Mouse (Mus musculus): ENCODE measurements around the gene Abcg1. TPM values are rescaled to one million over a fixed set of nuclear protein-coding genes. Genes with fewer than 3 reads are reported as not detected.

Abcg1 gene
- total and polyA plus RNA-seq, 3 experiments: 2.2 to 4.6 (median 2.2) TPM

DNA sequence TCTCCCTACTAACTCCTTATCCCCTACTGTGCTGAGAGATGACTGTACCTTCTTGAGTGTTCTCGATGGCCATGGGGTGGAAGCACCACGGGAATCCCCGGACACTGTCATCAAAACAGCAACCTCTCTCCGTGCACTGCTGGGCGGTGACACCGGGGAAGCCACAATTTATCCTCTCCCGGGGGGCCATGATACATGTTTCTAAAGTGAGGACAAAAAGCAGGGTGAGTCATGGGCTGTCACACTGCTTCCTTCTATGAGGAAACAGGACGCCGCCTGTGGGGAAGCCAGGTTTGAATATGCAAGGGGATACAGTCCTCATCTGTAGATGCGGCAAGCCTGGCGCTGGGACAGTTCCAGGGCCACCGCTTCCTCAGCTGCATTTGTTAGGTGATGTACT lies 105.1 kb downstream of the Abcg1 start (continued):
- TF ChIP-seq MEF2A (IDR thresholded peaks at IDR 0.05; ENCODE audit: borderline replicate concordance, low read depth, low read length) (peak; percentile 91), RCOR1 (conservative IDR thresholded peaks at IDR 0.05; ENCODE audit: low read depth, low read length) (no peak), SMC3 (IDR thresholded peaks at IDR 0.05; ENCODE audit: low read depth, low read length) (no peak), ZC3H11A (IDR thresholded peaks at IDR 0.05; ENCODE audit: low read depth, low read length) (no peak), TCF12 (IDR thresholded peaks at IDR 0.05; ENCODE audit: low read depth, low read length) (no peak), MYC (IDR thresholded peaks at IDR 0.05; ENCODE audit: low read depth, low read length) (no peak), NELFE (IDR thresholded peaks at IDR 0.05; ENCODE audit: low read depth, low read length) (no peak), ZMIZ1 (IDR thresholded peaks at IDR 0.05; ENCODE audit: low read depth, low read length) (no peak)

DNA sequence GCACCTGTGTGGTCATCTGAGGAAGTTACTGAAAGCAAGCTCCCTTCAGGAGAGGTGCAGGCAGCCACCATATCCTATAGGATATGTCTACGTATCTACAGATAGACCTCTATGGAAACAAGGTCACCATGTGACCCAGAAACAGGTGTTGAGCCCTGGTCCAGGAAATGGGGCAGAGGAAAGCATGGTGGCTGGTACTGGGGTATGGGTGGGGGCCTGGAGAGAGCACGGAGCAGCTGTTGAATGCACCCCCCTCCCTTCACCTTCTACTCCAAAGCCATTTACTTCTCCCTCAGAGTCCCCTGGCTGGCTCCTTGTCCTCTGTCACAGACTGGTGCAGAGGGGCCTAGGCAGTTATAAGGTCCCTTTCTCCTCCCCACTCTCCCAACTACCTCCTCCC lies 106.3 kb downstream of the Abcg1 start:
- Histone ChIP-seq H3K36me3 (replicated peaks in 1 of 2; ENCODE audit: control insufficient read depth in 1 of 2, insufficient read depth in 1 of 2, low read length in 1 of 2) (no peaks in the 10 kb centered on the region), H3K79me2 (replicated peaks; ENCODE audit: control insufficient read depth, extremely low read depth, insufficient read depth, poor library complexity, severe bottlenecking) (no peaks in the 10 kb centered on the region), H3K27me3 (replicated peaks) (peaks cover 24% of the 10 kb centered on the region), H3K9ac (ENCODE audit: insufficient read depth, low read depth) (no peak overlapping the region), H3K4me3 (replicated peaks in 1 of 3; ENCODE audit: low read depth in 2 of 3, low read length in 2 of 3, poor library complexity in 1 of 3) (no peak overlapping the region), H3K9me3 (replicated peaks; ENCODE audit: low read length) (peaks cover 9% of the 10 kb centered on the region), H3K4me2 (ENCODE audit: insufficient read depth, low read depth, poor library complexity, severe bottlenecking) (no peak overlapping the region), H3K4me1 (ENCODE audit: control insufficient read depth in 1 of 2, insufficient read depth in 2 of 2) (peaks cover 37 to 62% of the 10 kb centered on the region in 2 experiments), H3K27ac (ENCODE audit: insufficient read depth, low read depth) (no peak overlapping the region)
- dilution Hi-C loops (cut with MboI; ENCODE audit: extremely low pct_ligation_motif_present, extremely low pct_unique_long_range_greater_than_20kb, low sequenced_read_pairs) (no loop called here), in situ Hi-C loops (cut with MboI; ENCODE audit: low pct_ligation_motif_present, low pct_unique_long_range_greater_than_20kb, low sequenced_read_pairs) (no loop called here)
- TF ChIP-seq MXI1 (IDR thresholded peaks at IDR 0.05; ENCODE audit: low read depth, low read length): no peak
- TF ChIP-seq SIN3A (IDR thresholded peaks at IDR 0.05; ENCODE audit: low read length): no peak
- no peak for TF ChIP-seq E2F4 (IDR thresholded peaks at IDR 0.05; ENCODE audit: insufficient replicate concordance, low read depth, low read length)
- TF ChIP-seq SMC3 (IDR thresholded peaks at IDR 0.05; ENCODE audit: low read depth, low read length): no peak
- TF ChIP-seq CHD2 (IDR thresholded peaks at IDR 0.05; ENCODE audit: low read length): no peak
- TF ChIP-seq NRF1 (IDR thresholded peaks at IDR 0.05; ENCODE audit: low read depth, low read length): no peak
- TF ChIP-seq ELF1 (IDR thresholded peaks at IDR 0.05; ENCODE audit: low read depth, low read length): no peak
- TF ChIP-seq JUN (IDR thresholded peaks at IDR 0.05; ENCODE audit: insufficient read depth, low read depth, low read length): no peak
- TF ChIP-seq ZKSCAN1 (IDR thresholded peaks at IDR 0.05; ENCODE audit: borderline replicate concordance, low read depth, low read length): no peak
- TF ChIP-seq MAZ (IDR thresholded peaks at IDR 0.05; ENCODE audit: low read depth, low read length): no peak
- no peak for TF ChIP-seq GABPA (IDR thresholded peaks at IDR 0.05; ENCODE audit: insufficient replicate concordance, low read depth, low read length)
- no peak for TF ChIP-seq HCFC1 (IDR thresholded peaks at IDR 0.05; ENCODE audit: low read depth, low read length)
- TF ChIP-seq UBTF (IDR thresholded peaks at IDR 0.05; ENCODE audit: low read depth, low read length): no peak
- no peak for TF ChIP-seq MAX (IDR thresholded peaks at IDR 0.05; ENCODE audit: low read length)
- no peak for TF ChIP-seq BHLHE40 (IDR thresholded peaks at IDR 0.05; ENCODE audit: low read depth, low read length)
- no peak for TF ChIP-seq EP300 (IDR thresholded peaks at IDR 0.05; ENCODE audit: low read length)
- TF ChIP-seq KAT2A (IDR thresholded peaks at IDR 0.05; ENCODE audit: insufficient replicate concordance, low read length): no peak
- no peak for TF ChIP-seq CTCF (conservative IDR thresholded peaks at IDR 0.05 in 1 of 2, IDR thresholded peaks at IDR 0.05 in 1 of 2; ENCODE audit: low read depth in 2 of 2, low read length in 2 of 2)
- no peak for TF ChIP-seq ZC3H11A (IDR thresholded peaks at IDR 0.05; ENCODE audit: low read depth, low read length)
- no peak for DNase-seq (ENCODE audit: extremely low read depth)

Measured in CH12.LX (cell line).